Mouse (Mus musculus) embryonic facial prominence, embryonic 12.5 days (tissue): ENCODE data around the gene Dgat2l6. TPM values are rescaled to one million over a fixed set of nuclear protein-coding genes. Genes with fewer than 3 reads are reported as not detected.

Source experiments
- ATAC-seq: fragments of 200-750 bp; cut with Nextera tagmentation; 2 replicates; pipeline ENCODE4 v1.8.0; 2017; ENCODE audit not compliant: insufficient number of reproducible peaks, insufficient read depth, low FRiP score, low TSS enrichment
- H3K27ac ChIP-seq: fragments of 300-500 bp; sonication (generic); 2 replicates; pipeline ENCODE4 v1.5.1; 2016; ENCODE audit warnings: mild to moderate bottlenecking
- H3K27me3 ChIP-seq: fragments of 300-500 bp; sonication (generic); 2 replicates; pipeline ENCODE4 v1.6.1; 2016; ENCODE audit warnings: mild to moderate bottlenecking, moderate library complexity
- H3K36me3 ChIP-seq: fragments of 300-500 bp; sonication (generic); 2 replicates; pipeline ENCODE4 v1.6.1; 2016; ENCODE audit warnings: mild to moderate bottlenecking
- H3K4me1 ChIP-seq: fragments of 300-500 bp; sonication (generic); 2 replicates; pipeline ENCODE4 v1.6.1; 2016
- H3K4me2 ChIP-seq: fragments of 300-500 bp; sonication (generic); replicated peaks from 2 replicates; pipeline ENCODE4 v1.6.1; 2016; ENCODE audit warnings: mild to moderate bottlenecking, moderate library complexity
- H3K4me3 ChIP-seq: fragments of 300-500 bp; sonication (generic); 2 replicates; pipeline ENCODE4 v1.5.1; 2016; ENCODE audit warnings: mild to moderate bottlenecking
- H3K9ac ChIP-seq: fragments of 300-500 bp; sonication (generic); 2 replicates; pipeline ENCODE4 v1.6.1; 2016; ENCODE audit warnings: mild to moderate bottlenecking, moderate library complexity
- H3K9me3 ChIP-seq: fragments of 300-500 bp; sonication (generic); 2 replicates; pipeline ENCODE4 v1.6.1; 2016; ENCODE audit warnings: mild to moderate bottlenecking, moderate library complexity
- WGBS: fragments of 180-500 bp; shearing (Covaris S2); methylation state at CpG from one replicate; pipeline ENCODE4 v1.1.7; 2016; 5-methylcytosine and 5-hydroxymethylcytosine counted together
- polyA plus RNA-seq: library from polyadenylated mRNA; unstranded; fragments of >200 nt; fragmentation: Nextera tagmentation; extraction: Ambion mirVana; gene quantifications from 2 replicates; pipeline ENCODE4 v1.2.1, GENCODE M21; 2016

Dgat2l6 gene
- polyA plus RNA-seq, 1 experiment from 2014 or later: not detected

GRCm38 (mm10) chrX:100556026-100556425 is 31.4 kb downstream of the Dgat2l6 start:
- Histone ChIP-seq H3K27me3 (no peaks in the 10 kb centered on the region), H3K4me2 (no peak overlapping the region), H3K9me3 (no peaks in the 10 kb centered on the region), H3K36me3 (no peaks in the 10 kb centered on the region), H3K9ac (no peak overlapping the region), H3K4me1 (no peaks in the 10 kb centered on the region), H3K4me3 (no peak overlapping the region), H3K27ac (no peak overlapping the region)
- ATAC-seq: no peak
- WGBS: 78% methylated on average over 3 of the region's 3 CpGs

GRCm38 (mm10) chrX:100565696-100566095 is 41.1 kb downstream of the Dgat2l6 start:
- Histone ChIP-seq H3K9me3 (no peaks in the 10 kb centered on the region), H3K36me3 (no peaks in the 10 kb centered on the region), H3K4me3 (no peak overlapping the region), H3K9ac (no peak overlapping the region), H3K27me3 (no peaks in the 10 kb centered on the region), H3K4me2 (no peak overlapping the region), H3K4me1 (no peaks in the 10 kb centered on the region), H3K27ac (no peak overlapping the region)
- WGBS: 80% methylated on average over 3 of the region's 3 CpGs
- ATAC-seq: no peak

GRCm38 (mm10) chrX:100571951-100572350 is 47.3 kb downstream of the Dgat2l6 start, which contains the start of gene Awat1:
Awat1 (plus strand) TSS chrX:100572251.
- Histone ChIP-seq H3K27ac (no peak within 1 kb of the TSS), H3K27me3 (peaks cover 3% of the 10 kb centered on the region; the same call in 1 of the 2 replicates), H3K9ac (no peak within 1 kb of the TSS), H3K4me3 (no peak within 1 kb of the TSS), H3K36me3 (no peaks in the 10 kb centered on the region), H3K4me1 (no peaks in the 10 kb centered on the region), H3K9me3 (no peaks in the 10 kb centered on the region), H3K4me2 (no peak within 1 kb of the TSS)
- no peak for ATAC-seq
- 86% methylated on average over 1 of the region's 1 CpGs for WGBS

GRCm38 (mm10) chrX:100594791-100595190 is 70.2 kb downstream of the Dgat2l6 start, which contains the start of gene P2ry4:
P2ry4 (minus strand) TSS chrX:100594869.
- Histone ChIP-seq H3K4me2 (no peak within 1 kb of the TSS), H3K9ac (no peak within 1 kb of the TSS), H3K27ac (no peak within 1 kb of the TSS), H3K4me1 (no peaks in the 10 kb centered on the region), H3K4me3 (no peak within 1 kb of the TSS), H3K27me3 (peaks cover 18% of the 10 kb centered on the region), H3K9me3 (no peaks in the 10 kb centered on the region), H3K36me3 (no peaks in the 10 kb centered on the region)
- no peak for ATAC-seq
- WGBS: 76% methylated on average over 4 of the region's 4 CpGs

Other genes with a start within 250 kb of the Dgat2l6 start
- not detected in 2 replicates for gene Otud6a, start 95.8 kb upstream of the Dgat2l6 start, polyA plus RNA-seq
- gene Awat2, start 82.1 kb upstream of the Dgat2l6 start, polyA plus RNA-seq: 0.19 and 0.69 TPM in 2 replicates
- 37.5 and 38.1 TPM in 2 replicates for gene Igbp1, start 30.5 kb upstream of the Dgat2l6 start, polyA plus RNA-seq
- gene Awat1, start 47.4 kb downstream of the Dgat2l6 start, polyA plus RNA-seq: not detected in 2 replicates
- not detected in 2 replicates for gene P2ry4, start 70.0 kb downstream of the Dgat2l6 start, polyA plus RNA-seq
- not detected in 2 replicates for gene Arr3, start 80.7 kb downstream of the Dgat2l6 start, polyA plus RNA-seq
- 34.9 and 36.0 TPM in 2 replicates for gene Kif4, start 100.9 kb downstream of the Dgat2l6 start, polyA plus RNA-seq
- gene Pdzd11, start 101.7 kb downstream of the Dgat2l6 start, polyA plus RNA-seq: 119 and 122 TPM in 2 replicates
- gene Gdpd2, start 205.0 kb downstream of the Dgat2l6 start, polyA plus RNA-seq: 2.7 and 3.4 TPM in 2 replicates
- 13.4 and 14.2 TPM in 2 replicates for gene Dlg3, start 242.9 kb downstream of the Dgat2l6 start, polyA plus RNA-seq